Mouse (Mus musculus) gastrocnemius, adult 2 months (tissue): ENCODE results near the gene Eif4a2. TPM values are rescaled to one million over a fixed set of nuclear protein-coding genes. Genes with fewer than 3 reads are reported as not detected.

Experiments
- DNase-seq: peaks from one replicate; pipeline ENCODE4 v3.0.0; 2022
- H3K27ac ChIP-seq: fragments of 200-600 bp; 2 replicates; pipeline ENCODE4 v1.8.1; 2022; ENCODE audit warnings: mild to moderate bottlenecking
- H3K4me3 ChIP-seq: fragments of 200-600 bp; 2 replicates; pipeline ENCODE4 v1.8.1; 2022; ENCODE audit warnings: mild to moderate bottlenecking, moderate library complexity
- CTCF ChIP-seq: fragments of 200-600 bp; IDR thresholded peaks from 2 replicates; pipeline ENCODE4 v1.8.1; 2022; ENCODE audit warnings: antibody characterized with exemption, mild to moderate bottlenecking, moderate library complexity
- intact Hi-C: fragments of 180-260 bp; cut with DNase I; formaldehyde crosslinking; loops from one replicate; pipeline ENCODE4 v1.15.1; 2025
- microRNA-seq: library from miRNA; unstranded; fragments of <30 nt; microRNA quantifications from one replicate; pipeline ENCODE4 v1.2.0, GENCODE M21; 2021
- total RNA-seq, 2 experiments: library from RNA; stranded (reverse); gene quantifications; 2 replicates each; pipeline ENCODE4 v1.2.3; 2021

Gene Eif4a2
- total RNA-seq, 2 experiments from 2014 or later: 458 to 462 TPM

GRCm38 (mm10) chr16:23159749-23160148 is 52.5 kb downstream of the Eif4a2 start:
- Histone ChIP-seq H3K4me3 (no peak overlapping the region), H3K27ac (no peak overlapping the region)
- no peak for TF ChIP-seq CTCF
- intact Hi-C loops: no loop called here
- no peak for DNase-seq

- DNase-seq: no peak
- Histone ChIP-seq H3K4me3 (no peak overlapping the region), H3K27ac (no peak overlapping the region)
- no peak for TF ChIP-seq CTCF
- intact Hi-C loops: no loop called here
Observed at GRCm38 (mm10) chr16:23162116-23162515, 54.9 kb downstream of the Eif4a2 start.

Small RNA genes within 50 kb of the gene (microRNA-seq; reads per million reads assigned to microRNA genes)
- 3.6 reads per million for gene Gm49346

Other genes with a start within 250 kb of the Eif4a2 start
- 1 to 10 TPM; 7.0 to 7.2 TPM for gene Tbccd1, start 249.8 kb upstream of the Eif4a2 start, total RNA-seq
- gene Dnajb11, start 249.6 kb upstream of the Eif4a2 start, total RNA-seq: 10 to 100 TPM; 36.0 to 44.4 TPM
- gene Ahsg, start 216.2 kb upstream of the Eif4a2 start, total RNA-seq: not detected
- not detected for gene Fetub, start 189.1 kb upstream of the Eif4a2 start, total RNA-seq
- gene Hrg, start 156.4 kb upstream of the Eif4a2 start, total RNA-seq: not detected
- gene Kng2, start 78.0 kb upstream of the Eif4a2 start, total RNA-seq: under 1 TPM in 1 of 2 experiments, not detected in 1; 0.14 TPM
- not detected for gene Kng1, start 49.6 kb upstream of the Eif4a2 start, total RNA-seq
- 1 to 10 TPM; 7.6 to 7.9 TPM for gene Rfc4, start 20.3 kb downstream of the Eif4a2 start, total RNA-seq
- 1 to 10 TPM in 1 of 2 experiments, under 1 TPM in 1; 0.87 to 8.6 TPM for gene Adipoq, start 39.1 kb downstream of the Eif4a2 start, total RNA-seq
- 1 to 10 TPM; 2.6 to 3.5 TPM for gene St6gal1, start 117.3 kb downstream of the Eif4a2 start, total RNA-seq